Comparison of ENCODE assay signal across 20 mouse cellular contexts in the genomic region with DNA sequence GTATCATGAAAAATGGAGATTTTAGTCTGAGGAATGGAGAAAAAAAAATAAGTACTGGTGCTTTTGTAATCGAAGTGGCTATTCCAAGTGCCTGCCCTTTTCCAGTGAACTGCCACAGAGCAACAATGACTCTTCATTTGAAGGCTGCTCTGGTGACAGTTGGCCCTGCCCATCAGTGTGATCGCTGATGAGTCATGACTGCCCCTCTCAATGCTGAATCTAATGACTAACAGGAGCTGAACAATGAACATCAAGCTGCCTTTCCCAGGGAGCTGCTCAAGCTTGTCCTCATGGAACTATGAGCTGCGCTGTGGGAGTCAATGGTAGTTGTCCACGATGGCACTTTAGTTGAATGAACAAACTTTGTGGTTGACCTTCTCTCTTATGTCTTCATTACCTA.
DNase-seq lines count a peak whose midpoint lies in the region; ATAC-seq and TF ChIP-seq lines count a peak whose summit lies in the region.
"Had no signal": no experiment of that assay in that cellular context is flagged by ENCODE, and none has a peak within 500 bp of the region (broad histone marks: within the 10 kb centered on the region; RNA-seq: fewer than 3 reads in every experiment).

No protein-coding gene starts in this region.

- H3K4me1 ChIP-seq in heart, embryonic 12.5 days (replicated peaks): no peaks in the 10 kb centered on the region
- H3K4me1 ChIP-seq: embryonic facial prominence, embryonic 13.5 days; forebrain, embryonic 13.5 days; neural tube, embryonic 12.5 days had no signal

- H3K79me2 ChIP-seq in C2C12 (ENCODE audit: control insufficient read depth, insufficient read depth): no peaks in the 10 kb centered on the region

- no peak overlapping the region for H3K4me3 ChIP-seq in C2C12 (ENCODE audit: insufficient read depth, poor library complexity, severe bottlenecking)
- no peak overlapping the region for H3K4me3 ChIP-seq in heart, embryonic 12.5 days
- H3K4me3 ChIP-seq: embryonic facial prominence, embryonic 13.5 days; erythroblast, embryonic 14.5 days; forebrain, embryonic 13.5 days; neural tube, embryonic 12.5 days had no signal

- no peak overlapping the region for H3K4me2 ChIP-seq in heart, embryonic 12.5 days
- H3K4me2 ChIP-seq: embryonic facial prominence, embryonic 13.5 days; forebrain, embryonic 13.5 days; neural tube, embryonic 12.5 days had no signal

- TF ChIP-seq CTCF in C2C12 (IDR thresholded peaks at IDR 0.05; ENCODE audit: control insufficient read depth, insufficient read depth, insufficient read length): no peak

- no peak overlapping the region for H3ac ChIP-seq in C2C12 (ENCODE audit: control insufficient read depth, insufficient read length, low read depth)

- WGBS in heart, embryonic 12.5 days: 78% methylated on average over 4 of the region's 4 CpGs

- H3K27ac ChIP-seq in heart, embryonic 12.5 days (ENCODE audit: poor library complexity, severe bottlenecking): no peak overlapping the region
- H3K27ac ChIP-seq: embryonic facial prominence, embryonic 13.5 days; forebrain, embryonic 13.5 days; kidney, postnatal 0 days; macrophage; neural tube, embryonic 12.5 days had no signal

- H3K9ac ChIP-seq in heart, embryonic 12.5 days: no peak overlapping the region
- H3K9ac ChIP-seq: embryonic facial prominence, embryonic 13.5 days; forebrain, embryonic 13.5 days; neural tube, embryonic 12.5 days had no signal

- peak; percentile 3 for DNase-seq in embryo, embryonic 10 days (ENCODE audit: low spot score)
- no peak for DNase-seq in embryo, embryonic 9.5 days (ENCODE audit: extremely low spot score)
- peak; percentile 51 for DNase-seq in adrenal gland, adult 8-10 months
- peak; percentile 2 for DNase-seq in fibroblast of lung, adult 2 months (ENCODE audit: low read depth)
- no peak for DNase-seq in gastrocnemius, postnatal 10 days
- no peak for DNase-seq in left cerebral cortex, adult 11 months (ENCODE audit: low spot score)
- DNase-seq: cerebellum, adult 8-10 months; kidney, adult 11 months; right cerebral cortex, postnatal 4 days; thymus, postnatal 14 days had no signal

- no peak for ATAC-seq in heart, embryonic 12.5 days (ENCODE audit: insufficient number of reproducible peaks, low FRiP score)
- ATAC-seq: activated CD4-positive, CD25-positive, alpha-beta regulatory T cell, adult 4 months; Patski had no signal

- H3K27me3 ChIP-seq in C2C12 (ENCODE audit: control insufficient read depth, insufficient read depth, insufficient read length): no peaks in the 10 kb centered on the region
- no peaks in the 10 kb centered on the region for H3K27me3 ChIP-seq in heart, embryonic 12.5 days (replicated peaks)
- H3K27me3 ChIP-seq: embryonic facial prominence, embryonic 13.5 days; forebrain, embryonic 13.5 days; neural tube, embryonic 12.5 days; Patski had no signal

- no peaks in the 10 kb centered on the region for H3K36me3 ChIP-seq in C2C12 (ENCODE audit: control insufficient read depth, insufficient read depth)
- H3K36me3 ChIP-seq in heart, embryonic 12.5 days: no peaks in the 10 kb centered on the region
- H3K36me3 ChIP-seq: embryonic facial prominence, embryonic 13.5 days; neural tube, embryonic 12.5 days had no signal

- H3K9me3 ChIP-seq in heart, embryonic 12.5 days (replicated peaks): 0 out of 2 replicates have a peak, but pooled peaks cover 4% of the 10 kb centered on the region
- H3K9me3 ChIP-seq: embryonic facial prominence, embryonic 13.5 days; forebrain, embryonic 13.5 days; neural tube, embryonic 12.5 days had no signal

- H3K79me3 ChIP-seq in C2C12 (ENCODE audit: low read depth): no peaks in the 10 kb centered on the region

TF ChIP-seq in C2C12, 6 proteins besides CTCF, POLR2A, EP300 and RAD21:
- TF ChIP-seq MYOG (IDR thresholded peaks at IDR 0.05; ENCODE audit: control insufficient read depth, extremely low read depth, insufficient read length): no peak
- TF ChIP-seq MAX (IDR thresholded peaks at IDR 0.05): no peak
- TF ChIP-seq MYOD1 (IDR thresholded peaks at IDR 0.05; ENCODE audit: control insufficient read depth, insufficient read length, low read depth): peak; percentile 68
- no peak for TF ChIP-seq CEBPB (IDR thresholded peaks at IDR 0.05; ENCODE audit: low read depth)
- no peak for TF ChIP-seq FOSL1 (IDR thresholded peaks at IDR 0.05; ENCODE audit: insufficient read depth, low read length, poor library complexity, severe bottlenecking)
- TF ChIP-seq USF1 (IDR thresholded peaks at IDR 0.05; ENCODE audit: low read depth): no peak

Comparison
In these comparisons a context has a peak if more than half of its experiments do, and no peak if none do; other contexts are left out.
1. DNase-seq: peak in embryo, embryonic 10 days (single experiment), adrenal gland, adult 8-10 months (single experiment) and fibroblast of lung, adult 2 months (single experiment); none in embryo, embryonic 9.5 days (single experiment), gastrocnemius, postnatal 10 days (single experiment) and left cerebral cortex, adult 11 months (single experiment).